Mouse (Mus musculus): ENCODE data around the gene Il13ra2. TPM values are rescaled to one million over a fixed set of nuclear protein-coding genes. Genes with fewer than 3 reads are reported as not detected.
"Not testable (repeated sequence)": the region's sequence is repeated elsewhere in the genome, so short reads cannot be mapped to it uniquely, and the experiment has no call there.

The Il13ra2 gene
- not detected in 2 replicates for polyA plus RNA-seq (2015; fragmentation: Nextera tagmentation; extraction: Ambion mirVana)

- WGBS: 59% methylated on average over 1 of the region's 1 CpGs
Measured at GRCm38 (mm10) chrX:147429129-147429528, at the start of gene Il13ra2. Il13ra2 (minus strand) TSS chrX:147429192.

GRCm38 (mm10) chrX:147453610-147454009 is 24.6 kb upstream of the Il13ra2 start, which contains the start of gene Vmn1r239-ps:
Vmn1r239-ps (minus strand) TSS chrX:147453710.
- H3K4me1 ChIP-seq; H3K36me3 ChIP-seq; ATAC-seq (replicated peaks); H3K9me3 ChIP-seq; H3K27ac ChIP-seq (replicated peaks); H3K4me2 ChIP-seq (replicated peaks); H3K9ac ChIP-seq (replicated peaks); H3K27me3 ChIP-seq; H3K4me3 ChIP-seq: not testable (repeated sequence)
- 82% methylated on average over 1 of the region's 1 CpGs for WGBS

More at GRCm38 (mm10) chrX:147429129-147429528, at the start of gene Il13ra2:
- Histone ChIP-seq H3K36me3 (no peaks in the 10 kb centered on the region), H3K4me1 (no peaks in the 10 kb centered on the region), H3K9me3 (no peaks in the 10 kb centered on the region), H3K4me2 (replicated peaks) (no peak within 1 kb of the TSS), H3K9ac (replicated peaks) (no peak within 1 kb of the TSS), H3K27me3 (no peaks in the 10 kb centered on the region), H3K4me3 (no peak within 1 kb of the TSS), H3K27ac (replicated peaks) (no peak within 1 kb of the TSS)
- ATAC-seq (replicated peaks): no peak

- Histone ChIP-seq H3K4me3 (no peak overlapping the region), H3K4me1 (no peaks in the 10 kb centered on the region), H3K36me3 (no peaks in the 10 kb centered on the region), H3K9ac (replicated peaks) (no peak overlapping the region), H3K27me3 (no peaks in the 10 kb centered on the region), H3K9me3 (no peaks in the 10 kb centered on the region), H3K4me2 (replicated peaks) (no peak overlapping the region), H3K27ac (replicated peaks) (no peak overlapping the region)
- ATAC-seq (replicated peaks): no peak
- WGBS: 82% methylated on average over 4 of the region's 4 CpGs
Measured at GRCm38 (mm10) chrX:147443386-147443785, 14.4 kb upstream of the Il13ra2 start.

- no peaks in the 10 kb centered on the region for H3K9me3 ChIP-seq
- H3K9ac ChIP-seq (replicated peaks): no peak overlapping the region
- H3K4me2 ChIP-seq (replicated peaks): no peak overlapping the region
- no peak overlapping the region for H3K4me3 ChIP-seq
- H3K27ac ChIP-seq (replicated peaks): no peak overlapping the region
- H3K27me3 ChIP-seq: no peaks in the 10 kb centered on the region
- no peak for ATAC-seq (replicated peaks)
- H3K36me3 ChIP-seq: no peaks in the 10 kb centered on the region
- no peaks in the 10 kb centered on the region for H3K4me1 ChIP-seq
- 90% methylated on average over 2 of the region's 2 CpGs for WGBS
Measured at GRCm38 (mm10) chrX:147435400-147435799, 6.4 kb upstream of the Il13ra2 start.

- no peaks in the 10 kb centered on the region for H3K9me3 ChIP-seq
- H3K4me2 ChIP-seq (replicated peaks): no peak overlapping the region
- H3K9ac ChIP-seq (replicated peaks): no peak overlapping the region
- H3K36me3 ChIP-seq: no peaks in the 10 kb centered on the region
- 48% methylated on average over 1 of the region's 1 CpGs for WGBS
- ATAC-seq (replicated peaks): no peak
- H3K4me3 ChIP-seq: no peak overlapping the region
- H3K27ac ChIP-seq (replicated peaks): no peak overlapping the region
- no peaks in the 10 kb centered on the region for H3K27me3 ChIP-seq
- H3K4me1 ChIP-seq: no peaks in the 10 kb centered on the region
Measured at GRCm38 (mm10) chrX:147429753-147430152, 761 bp upstream of the Il13ra2 start.

- H3K4me2 ChIP-seq (replicated peaks): no peak overlapping the region
- WGBS: 77% methylated on average over 1 of the region's 1 CpGs
- no peaks in the 10 kb centered on the region for H3K27me3 ChIP-seq
- no peaks in the 10 kb centered on the region for H3K9me3 ChIP-seq
- H3K9ac ChIP-seq (replicated peaks): no peak overlapping the region
- ATAC-seq (replicated peaks): no peak
- H3K4me1 ChIP-seq: no peaks in the 10 kb centered on the region
- no peak overlapping the region for H3K4me3 ChIP-seq
- H3K27ac ChIP-seq (replicated peaks): no peak overlapping the region
- no peaks in the 10 kb centered on the region for H3K36me3 ChIP-seq
Measured at GRCm38 (mm10) chrX:147393446-147393845, 35.5 kb downstream of the Il13ra2 start.

- no peak for ATAC-seq (replicated peaks)
- Histone ChIP-seq H3K27ac (replicated peaks) (no peak overlapping the region), H3K4me1 (no peaks in the 10 kb centered on the region), H3K4me3 (no peak overlapping the region), H3K36me3 (no peaks in the 10 kb centered on the region), H3K27me3 (no peaks in the 10 kb centered on the region), H3K9me3 (no peaks in the 10 kb centered on the region), H3K4me2 (replicated peaks) (no peak overlapping the region), H3K9ac (replicated peaks) (no peak overlapping the region)
- WGBS: 88% methylated on average over 2 of the region's 2 CpGs
Measured at GRCm38 (mm10) chrX:147349167-147349566, 79.8 kb downstream of the Il13ra2 start.

Other genes starting within 250 kb of the Il13ra2 start
- not detected in 2 replicates for gene Vmn1r239-ps, start 24.5 kb upstream of the Il13ra2 start, polyA plus RNA-seq (2015; fragmentation: Nextera tagmentation; extraction: Ambion mirVana)
- gene Lrch2, start 124.9 kb upstream of the Il13ra2 start, polyA plus RNA-seq (2015; fragmentation: Nextera tagmentation; extraction: Ambion mirVana): 15.9 and 18.0 TPM in 2 replicates

All from forebrain, embryonic 15.5 days (tissue).